Mouse (Mus musculus) bone marrow, adult 2 months (tissue): ENCODE results near the gene Ccdc124. TPM values are rescaled to one million over a fixed set of nuclear protein-coding genes. Genes with fewer than 3 reads are reported as not detected.

Source experiments
- H3K27ac ChIP-seq: fragments of 200-500 bp; 2 replicates; pipeline ENCODE4 v1.5.1; 2012; ENCODE audit warnings: low read depth, mild to moderate bottlenecking, control low read depth, inconsistent platforms, low read length; ENCODE audit not compliant: control insufficient read depth, poor library complexity, insufficient read depth
- H3K4me1 ChIP-seq: fragments of 200-500 bp; 2 replicates; pipeline ENCODE4 v1.6.1; 2011; ENCODE audit warnings: low read length; ENCODE audit not compliant: control insufficient read depth, insufficient read depth
- H3K4me3 ChIP-seq: fragments of 200-500 bp; replicated peaks from 2 replicates; pipeline ENCODE3; 2011; ENCODE audit warnings: mild to moderate bottlenecking, low read depth, low read length, control low read depth; ENCODE audit not compliant: control insufficient read depth
- CTCF ChIP-seq: fragments of 200-500 bp; IDR thresholded peaks from 2 replicates; pipeline ENCODE4 v1.5.1; 2011; ENCODE audit warnings: low read length, control low read depth; ENCODE audit not compliant: control insufficient read depth, insufficient read depth
- POLR2A ChIP-seq: fragments of 200-500 bp; IDR thresholded peaks from 2 replicates; pipeline ENCODE4 v1.6.1; 2011; ENCODE audit warnings: low read depth, mild to moderate bottlenecking, control low read depth, low read length, borderline replicate concordance; ENCODE audit not compliant: control insufficient read depth
- WGBS: fragments of 180-500 bp; shearing (Covaris S2); methylation state at CpG from one replicate; pipeline ENCODE4 v1.1.7; 2018; 5-methylcytosine and 5-hydroxymethylcytosine counted together
- polyA plus RNA-seq: library from polyadenylated mRNA; stranded (reverse); fragments of >200 nt; gene quantifications from 2 replicates; pipeline ENCODE4 v1.2.4, GENCODE M21; 2011; ENCODE audit warnings: low replicate concordance; ENCODE audit not compliant: missing spikeins, insufficient read depth, insufficient read length

Ccdc124 gene
- polyA plus RNA-seq, 1 experiment, result 41.7 TPM

- WGBS, result 39% methylated on average over 20 of the region's 20 CpGs
- no peak overlapping the region for H3K4me3 ChIP-seq
- H3K4me1 ChIP-seq, result peaks cover 2% of the 10 kb centered on the region; the same call in 1 of the 2 replicates
- TF ChIP-seq CTCF (no peak), POLR2A (no peak)
- no peak overlapping the region for H3K27ac ChIP-seq
These were observed 19.3 kb upstream of the Ccdc124 start for GRCm38 (mm10) chr8:70892896-70893655.

- H3K4me1 ChIP-seq, result peaks cover 2% of the 10 kb centered on the region; the same call in 1 of the 2 replicates
- WGBS, result 6% methylated on average over 80 of the region's 80 CpGs
- H3K4me3 ChIP-seq, result no peak within 1 kb of the TSS
- TF ChIP-seq POLR2A (no peak), CTCF (no peak)
- H3K27ac ChIP-seq, result no peak within 1 kb of the TSS
These were observed 18.5 kb upstream of the Ccdc124 start, which contains the start of gene Slc5a5 for GRCm38 (mm10) chr8:70892022-70892895. TSS of gene Slc5a5 (minus strand) at chr8:70892757.

- H3K27ac ChIP-seq, result no peak overlapping the region
- no peak overlapping the region for H3K4me3 ChIP-seq
- TF ChIP-seq POLR2A (no peak), CTCF (no peak)
- 15% methylated on average over 21 of the region's 21 CpGs for WGBS
- peaks cover 2% of the 10 kb centered on the region; the same call in 1 of the 2 replicates for H3K4me1 ChIP-seq
These were observed 17.6 kb upstream of the Ccdc124 start for GRCm38 (mm10) chr8:70891356-70891755.

- TF ChIP-seq CTCF, result no peak
- no peak for TF ChIP-seq POLR2A
- H3K27ac ChIP-seq, result no peak overlapping the region
- H3K4me3 ChIP-seq, result no peak overlapping the region
- no peaks in the 10 kb centered on the region; the same call in 1 of the 2 replicates for H3K4me1 ChIP-seq
- 81% methylated on average over 5 of the region's 5 CpGs for WGBS
These were observed 16.9 kb upstream of the Ccdc124 start for GRCm38 (mm10) chr8:70890656-70891055.

- no peaks in the 10 kb centered on the region for H3K4me1 ChIP-seq
- no peak for TF ChIP-seq CTCF
- TF ChIP-seq POLR2A, result no peak
- H3K4me3 ChIP-seq, result no peak overlapping the region
- WGBS, result 7% methylated on average over 17 of the region's 18 CpGs
- H3K27ac ChIP-seq, result no peak overlapping the region
These were observed 13.9 kb upstream of the Ccdc124 start for GRCm38 (mm10) chr8:70887669-70888068.

GRCm38 (mm10) chr8:70885612-70886011 is 11.9 kb upstream of the Ccdc124 start:
- Histone ChIP-seq H3K4me1 (no peaks in the 10 kb centered on the region), H3K4me3 (no peak overlapping the region), H3K27ac (no peak overlapping the region)
- WGBS, result 14% methylated on average over 12 of the region's 12 CpGs
- TF ChIP-seq CTCF (no peak), POLR2A (no peak)

- Histone ChIP-seq H3K4me1 (no peaks in the 10 kb centered on the region), H3K27ac (no peak overlapping the region), H3K4me3 (no peak overlapping the region)
- TF ChIP-seq CTCF (no peak), POLR2A (no peak)
- 51% methylated on average over 10 of the region's 10 CpGs for WGBS
These were observed 10.9 kb upstream of the Ccdc124 start for GRCm38 (mm10) chr8:70884683-70885082.

- Histone ChIP-seq H3K4me1 (no peaks in the 10 kb centered on the region), H3K27ac (no peak overlapping the region), H3K4me3 (no peak overlapping the region)
- TF ChIP-seq POLR2A (no peak), CTCF (no peak)
- WGBS, result 56% methylated on average over 4 of the region's 4 CpGs
These were observed 10.5 kb upstream of the Ccdc124 start for GRCm38 (mm10) chr8:70884186-70884585.
